Mouse (Mus musculus) testis, postnatal 10 days (tissue): ENCODE measurements around the gene Chka.

Source experiments
- DNase-seq: peaks from one replicate; pipeline ENCODE4 v3.0.0; 2021; ENCODE audit warnings: low spot score

Gene Chka

GRCm38 (mm10) chr19:3889096-3889495 lies 37.5 kb downstream of the Chka start:
- no peak for DNase-seq

GRCm38 (mm10) chr19:3890181-3890580 lies 38.6 kb downstream of the Chka start:
- no peak for DNase-seq

- DNase-seq = no peak
These were observed 42.1 kb downstream of the Chka start for GRCm38 (mm10) chr19:3893545-3894116.

GRCm38 (mm10) chr19:3894294-3894693 lies 42.7 kb downstream of the Chka start:
- no peak for DNase-seq

- DNase-seq = no peak
These were observed 43.6 kb downstream of the Chka start for GRCm38 (mm10) chr19:3895171-3895631.

GRCm38 (mm10) chr19:3896208-3896607 lies 44.6 kb downstream of the Chka start:
- DNase-seq = no peak

- no peak for DNase-seq
These were observed 46.0 kb downstream of the Chka start for GRCm38 (mm10) chr19:3897557-3897956.

GRCm38 (mm10) chr19:3898952-3899351 lies 47.4 kb downstream of the Chka start:
- no peak for DNase-seq

- DNase-seq = no peak
These were observed 48.0 kb downstream of the Chka start for GRCm38 (mm10) chr19:3899618-3900017.

- peak; percentile 43 for DNase-seq
These were observed 51.4 kb downstream of the Chka start for GRCm38 (mm10) chr19:3902966-3903365.

- peak; percentile 45 for DNase-seq
These were observed 52.2 kb downstream of the Chka start for GRCm38 (mm10) chr19:3903648-3904362.

- DNase-seq = no peak
These were observed 52.7 kb downstream of the Chka start for GRCm38 (mm10) chr19:3904363-3904675.

GRCm38 (mm10) chr19:3905261-3905969 lies 53.8 kb downstream of the Chka start:
- DNase-seq = peak; percentile 46

- DNase-seq = peak; percentile 46
These were observed 54.8 kb downstream of the Chka start for GRCm38 (mm10) chr19:3906326-3906725.

- peak; percentile 83 for DNase-seq
These were observed 55.5 kb downstream of the Chka start, which contains the start of gene Tcirg1 for GRCm38 (mm10) chr19:3906795-3907786. TSS of gene Tcirg1 (minus strand) at chr19:3907133.

- no peak for DNase-seq
These were observed 56.5 kb downstream of the Chka start for GRCm38 (mm10) chr19:3907876-3908660.

- DNase-seq = no peak
These were observed 58.6 kb downstream of the Chka start for GRCm38 (mm10) chr19:3910206-3910605.

GRCm38 (mm10) chr19:3912337-3913204 lies 61.0 kb downstream of the Chka start, which contains the start of gene Ndufs8:
TSS of gene Ndufs8 (minus strand) at chr19:3912774.
- peak; percentile 86 for DNase-seq

- no peak for DNase-seq
These were observed 62.1 kb downstream of the Chka start for GRCm38 (mm10) chr19:3913692-3914091.

GRCm38 (mm10) chr19:3914535-3914934 lies 63.0 kb downstream of the Chka start:
- DNase-seq = no peak
